Mouse (Mus musculus) MEL-GATA-1-ER (cell line): ENCODE data around the gene Sdccag8.

Experiments
- DNase-seq: peaks from one replicate; pipeline ENCODE4 v3.0.0-alpha.2; 2012; ENCODE audit warnings: low read depth; ENCODE audit errors: extremely low read depth

Gene Sdccag8

DNA sequence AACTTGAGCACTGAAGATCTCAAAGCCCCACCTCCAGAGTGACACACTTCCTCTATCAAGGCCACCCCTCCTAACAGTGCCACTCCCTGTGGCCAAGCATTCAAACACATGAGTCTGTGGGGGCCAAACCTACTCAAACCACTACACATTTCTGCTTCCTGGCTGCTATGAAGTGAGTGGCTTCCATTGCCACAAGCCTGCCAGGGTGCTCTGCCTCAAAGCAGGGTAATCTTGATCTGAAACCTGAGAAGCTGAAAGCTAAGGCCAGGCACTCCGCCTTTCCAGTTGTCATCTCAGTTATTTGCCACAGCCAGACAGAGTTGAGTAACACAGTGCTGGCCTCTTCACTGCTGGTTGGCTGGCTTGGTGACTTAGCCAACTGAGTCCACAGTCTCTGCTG lies 194.3 kb downstream of the Sdccag8 start:
- no peak for DNase-seq

GRCm38 (mm10) chr1:177010041-177010440 lies 195.6 kb downstream of the Sdccag8 start:
- no peak for DNase-seq

DNA sequence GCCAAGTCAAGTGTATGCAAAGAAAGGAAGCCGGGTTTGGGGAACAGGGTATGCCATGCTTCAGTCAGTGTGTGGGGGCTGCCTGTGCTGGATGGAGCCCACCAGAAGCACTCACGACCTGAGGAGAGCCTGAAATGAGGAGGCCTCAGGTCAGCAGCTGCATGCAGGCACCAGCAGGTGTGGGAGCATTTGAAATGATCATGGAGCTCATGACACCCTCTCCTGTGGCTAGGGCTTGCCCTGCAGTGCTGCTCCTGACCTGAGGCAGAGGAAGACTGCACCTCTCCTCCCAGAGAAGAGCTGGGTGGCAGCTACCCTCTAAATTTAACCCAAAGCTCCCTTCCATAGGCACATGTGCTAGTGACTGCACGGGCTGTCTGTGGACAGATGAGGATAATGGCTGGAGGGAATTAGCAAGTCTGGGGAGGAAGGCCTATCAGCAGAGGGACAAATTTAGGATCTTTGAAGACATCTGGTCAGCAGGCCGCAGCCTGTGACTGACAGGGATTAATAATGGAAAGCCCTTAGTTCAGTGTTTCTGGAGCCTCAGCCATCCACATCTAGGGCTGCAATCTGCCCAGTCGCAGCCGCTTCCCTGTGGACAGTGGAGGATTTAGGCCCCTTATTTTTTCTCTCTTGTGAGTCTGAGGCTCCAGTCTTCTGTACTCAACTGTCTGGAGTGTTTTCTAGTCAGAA lies 196.3 kb downstream of the Sdccag8 start:
- no peak for DNase-seq

DNA sequence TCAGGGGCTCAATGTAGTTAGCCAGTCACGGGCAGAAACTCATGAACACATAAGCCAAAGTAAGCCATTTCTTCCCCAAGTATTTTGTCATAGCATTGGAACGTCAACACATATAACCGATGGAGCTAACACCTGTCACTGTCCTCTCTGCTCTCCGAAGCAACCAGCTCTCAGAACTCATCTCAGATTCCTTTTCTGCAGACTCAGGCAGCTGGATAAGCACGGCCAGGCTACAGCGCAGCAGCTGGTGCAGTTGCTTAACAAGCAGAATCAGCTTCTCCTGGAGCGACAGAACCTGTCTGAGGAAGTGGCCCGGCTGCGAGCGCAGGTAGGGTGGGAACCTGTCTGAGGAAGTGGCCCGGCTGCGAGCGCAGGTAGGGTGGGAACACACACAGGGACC lies 197.2 kb downstream of the Sdccag8 start:
- no peak for DNase-seq

DNA sequence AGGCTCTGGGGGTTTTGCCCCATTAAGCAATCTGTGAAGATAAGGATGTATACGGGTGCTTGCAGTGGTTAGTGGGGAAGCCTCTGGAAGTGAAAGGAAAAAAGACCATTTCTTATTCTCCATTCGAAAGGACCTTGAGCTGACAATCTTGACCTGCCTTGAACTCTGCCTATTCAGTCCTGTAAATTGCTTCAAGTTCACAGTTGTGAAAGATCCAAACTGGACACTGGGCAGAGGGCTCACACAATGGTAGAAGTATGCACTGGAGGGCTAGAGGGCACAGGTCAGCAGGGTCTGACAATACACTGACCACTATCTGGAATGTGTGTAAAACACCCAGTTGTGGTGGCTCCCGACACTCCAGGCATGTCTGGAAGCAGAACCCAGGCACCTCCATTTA lies 198.3 kb downstream of the Sdccag8 start:
- no peak for DNase-seq

DNA sequence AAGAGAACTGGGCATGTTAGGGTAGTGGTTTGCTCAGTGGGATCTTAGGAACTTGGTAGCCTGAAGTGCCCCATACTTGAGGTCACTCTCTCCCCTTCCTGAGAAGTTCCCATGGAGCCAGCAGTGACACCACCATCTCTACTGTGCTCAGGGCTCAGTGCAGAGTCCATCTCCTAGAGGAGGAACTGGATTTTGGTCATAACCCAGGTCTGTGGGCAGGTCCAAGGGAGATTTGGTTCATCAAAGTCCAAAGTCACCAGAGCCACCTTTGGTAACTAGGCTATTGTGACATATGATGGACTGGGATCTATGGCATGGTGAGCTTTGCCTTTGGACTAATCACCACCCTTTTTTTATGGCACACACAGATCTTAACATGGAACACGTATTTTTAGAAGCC lies 198.9 kb downstream of the Sdccag8 start:
- DNase-seq, result no peak

- no peak for DNase-seq
These were observed 199.3 kb downstream of the Sdccag8 start for GRCm38 (mm10) chr1:177013776-177014175.

DNA sequence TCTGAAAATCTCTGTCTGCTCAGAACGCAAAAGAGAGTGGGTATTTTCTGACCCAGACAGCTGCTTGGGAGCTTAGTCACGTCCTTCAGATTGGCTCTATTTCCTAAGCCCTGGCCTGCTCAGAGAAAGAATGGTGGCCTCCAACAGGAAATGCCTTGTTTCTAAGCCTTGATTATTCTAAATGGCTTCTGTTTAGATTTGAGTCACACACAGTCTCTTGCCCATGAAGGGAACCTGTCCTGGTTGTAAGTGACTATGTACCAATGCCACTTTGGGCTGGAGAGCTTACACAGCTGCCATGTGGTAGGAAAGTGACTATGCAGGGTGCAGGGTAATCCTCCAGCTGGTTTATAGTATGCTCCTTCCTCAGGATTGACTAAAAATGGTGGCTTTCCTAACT lies 199.9 kb downstream of the Sdccag8 start:
- no peak for DNase-seq

DNA sequence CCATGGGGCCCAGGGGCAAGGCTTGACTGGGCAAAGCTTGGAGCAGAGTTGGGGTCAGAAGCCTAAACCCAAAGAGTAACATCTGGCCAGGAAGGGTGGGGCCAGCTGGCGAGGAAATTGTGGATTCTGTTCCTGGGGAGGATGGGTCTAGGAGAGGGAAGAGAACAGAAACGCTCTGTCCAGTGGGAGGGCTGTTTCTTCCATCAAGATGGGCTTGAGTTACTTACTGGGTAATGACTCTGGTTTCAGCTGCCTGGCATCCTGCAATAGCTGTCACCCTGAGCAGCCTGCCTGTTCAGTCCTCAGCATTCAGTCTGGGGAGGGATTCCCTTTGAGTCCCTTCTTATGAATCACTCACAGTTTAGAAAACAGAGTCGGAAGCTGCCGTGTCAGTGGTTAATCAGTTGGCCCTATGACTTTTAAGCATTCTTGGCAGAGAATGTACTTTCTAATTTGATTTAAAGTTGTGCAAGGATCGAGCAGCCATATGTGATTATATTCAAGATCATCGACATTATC lies 200.5 kb downstream of the Sdccag8 start:
- no peak for DNase-seq

GRCm38 (mm10) chr1:177015917-177016316 lies 201.5 kb downstream of the Sdccag8 start:
- no peak for DNase-seq

GRCm38 (mm10) chr1:177016729-177017128 lies 202.3 kb downstream of the Sdccag8 start:
- no peak for DNase-seq

DNA sequence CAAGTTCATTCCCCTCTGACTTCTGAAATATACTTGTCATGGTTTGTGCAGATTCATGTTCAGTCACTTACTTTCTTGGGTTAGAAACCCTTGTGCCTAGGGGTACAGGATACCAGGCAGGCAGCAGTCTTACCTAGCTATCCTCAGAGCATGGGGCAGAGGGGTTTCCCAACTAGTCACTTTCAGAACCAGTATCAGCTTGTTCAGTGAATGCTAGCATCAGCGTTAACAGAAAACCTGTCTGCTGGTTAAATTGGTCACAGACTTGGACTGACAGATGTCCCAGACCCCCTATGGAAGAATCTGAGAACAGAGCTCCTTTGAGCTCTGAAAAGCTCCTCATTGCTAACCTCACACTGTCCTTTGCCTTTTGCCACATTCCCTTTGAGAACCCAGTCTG lies 204.3 kb downstream of the Sdccag8 start:
- DNase-seq, result no peak

- no peak for DNase-seq
These were observed 205.2 kb downstream of the Sdccag8 start for GRCm38 (mm10) chr1:177019668-177020067.

DNA sequence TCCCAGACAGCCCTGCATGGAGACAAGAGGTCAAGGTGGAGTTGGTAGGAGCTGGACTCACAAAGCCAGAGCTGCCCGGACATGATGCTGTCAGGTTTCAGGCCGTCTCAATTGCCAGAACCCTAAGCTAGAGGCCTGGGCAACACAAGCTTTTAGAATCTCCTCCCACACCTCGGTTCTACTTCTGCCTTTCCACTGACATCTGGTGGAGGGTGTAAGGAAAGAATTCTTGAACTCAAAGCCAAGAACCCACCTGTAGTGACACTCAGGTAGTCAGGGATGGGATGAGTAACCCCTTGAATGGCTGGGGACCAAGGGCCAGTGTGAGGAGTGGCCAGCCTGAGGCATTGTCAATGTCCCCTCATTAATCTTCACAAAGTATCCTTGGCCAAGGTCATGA lies 208.3 kb downstream of the Sdccag8 start:
- DNase-seq, result no peak

DNA sequence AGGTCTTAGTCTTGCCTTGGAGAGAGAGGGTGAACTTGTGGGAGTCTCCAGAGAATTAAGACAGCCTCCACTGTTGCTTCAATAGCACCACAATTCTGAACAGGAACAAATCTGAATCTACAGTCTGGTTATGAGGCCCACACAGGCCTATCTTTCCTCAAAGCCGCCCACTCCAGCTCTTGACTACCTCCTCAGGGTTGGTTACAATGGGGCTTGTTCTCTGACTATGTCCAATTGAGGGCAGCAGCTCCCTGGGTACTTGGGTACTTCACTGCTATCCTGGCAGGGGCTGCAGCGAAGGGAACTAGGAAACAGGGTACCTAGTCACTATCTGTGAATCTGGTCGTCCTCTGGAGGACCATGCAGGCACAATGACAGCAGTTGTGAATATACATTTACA lies 213.2 kb downstream of the Sdccag8 start:
- no peak for DNase-seq

DNA sequence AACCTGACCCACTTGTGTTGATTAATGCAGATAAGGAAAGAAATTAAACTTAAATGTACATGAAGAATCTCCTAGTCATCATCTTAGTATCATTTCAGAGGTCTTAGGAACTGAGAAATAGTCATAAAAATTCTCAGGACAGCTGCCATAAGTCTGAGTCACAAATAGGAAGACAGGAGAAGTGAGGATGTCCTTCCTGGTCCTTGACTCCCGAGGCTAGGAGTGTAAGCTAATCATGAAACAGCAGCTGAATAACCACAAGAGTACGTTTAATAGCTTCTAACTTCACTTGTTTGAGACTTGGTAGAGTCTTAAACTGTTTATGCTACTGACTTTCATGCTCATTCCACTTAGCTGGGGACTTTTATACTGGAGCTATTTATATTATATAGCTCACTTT lies 214.6 kb downstream of the Sdccag8 start:
- DNase-seq, result no peak

GRCm38 (mm10) chr1:177030669-177031068 lies 216.2 kb downstream of the Sdccag8 start:
- no peak for DNase-seq

- no peak for DNase-seq
These were observed 216.7 kb downstream of the Sdccag8 start for GRCm38 (mm10) chr1:177031196-177031595.

DNA sequence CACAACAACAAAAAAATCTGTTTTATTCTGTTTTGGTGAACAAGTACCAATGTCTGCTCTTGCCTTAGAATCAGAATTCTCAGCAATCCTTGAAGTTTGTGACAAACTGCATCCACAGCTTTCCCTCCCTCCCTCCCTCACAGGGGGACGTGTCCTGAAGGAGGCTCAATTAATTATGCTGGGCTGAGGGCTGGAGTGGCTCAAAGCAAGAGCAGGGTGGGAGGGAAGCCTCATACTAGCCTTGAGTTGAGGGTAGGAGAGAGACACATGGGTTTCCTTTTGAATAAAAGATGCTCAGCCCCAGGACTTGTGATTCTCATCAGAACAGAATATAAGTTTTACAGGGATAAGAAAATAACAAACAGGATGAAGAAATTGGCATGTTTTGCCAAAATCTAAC lies 217.8 kb downstream of the Sdccag8 start:
- no peak for DNase-seq

- no peak for DNase-seq
These were observed 221.0 kb downstream of the Sdccag8 start for GRCm38 (mm10) chr1:177035460-177035859.

- DNase-seq, result no peak
These were observed 223.9 kb downstream of the Sdccag8 start for GRCm38 (mm10) chr1:177038383-177038782.

GRCm38 (mm10) chr1:177039093-177039674 lies 224.7 kb downstream of the Sdccag8 start:
- no peak for DNase-seq

- no peak for DNase-seq
These were observed 225.6 kb downstream of the Sdccag8 start for GRCm38 (mm10) chr1:177040058-177040457.
